Mouse (Mus musculus): ENCODE measurements around the gene Zbtb3. TPM values are rescaled to one million over a fixed set of nuclear protein-coding genes. Genes with fewer than 3 reads are reported as not detected.

The Zbtb3 gene
- polyA plus RNA-seq (2014; fragmentation: Nextera tagmentation; extraction: Ambion mirVana) = 6.0 and 8.0 TPM in 2 replicates

GRCm38 (mm10) chr19:8802130-8802821, at the start of gene Zbtb3:
Zbtb3 (plus strand) TSS chr19:8802555.
- peak within 1 kb of the TSS; percentile 43 for H3K4me3 ChIP-seq (ENCODE audit: low read depth, low read length)
- WGBS = under 1% methylated on average over 30 of the region's 30 CpGs
- DNase-seq (ENCODE audit: low spot score) (peak; percentile 97), ATAC-seq (replicated peaks; ENCODE audit: insufficient number of reproducible peaks, low FRiP score, low TSS enrichment, low read depth) (peak; percentile 96)
- H3K9ac ChIP-seq (replicated peaks; ENCODE audit: low read length) = peak within 1 kb of the TSS; percentile 53
- 0 out of 2 replicates have a peak within 1 kb of the TSS, but pooled peaks have one; percentile 48 for H3K27ac ChIP-seq (replicated peaks; ENCODE audit: low read depth, low read length)
- no peaks in the 10 kb centered on the region for H3K36me3 ChIP-seq (replicated peaks; ENCODE audit: control insufficient read depth, insufficient read depth, low read depth, low read length)
- H3K4me2 ChIP-seq (ENCODE audit: low read depth, low read length) = peak within 1 kb of the TSS; percentile 70
- H3K27me3 ChIP-seq (ENCODE audit: control insufficient read depth, insufficient read depth, low read length) = no peaks in the 10 kb centered on the region
- no peaks in the 10 kb centered on the region for H3K4me1 ChIP-seq (ENCODE audit: control insufficient read depth, insufficient read depth, low read length)
- H3K9me3 ChIP-seq (replicated peaks; ENCODE audit: control insufficient read depth, low read length) = no peaks in the 10 kb centered on the region

- peaks cover 12% of the 10 kb centered on the region for H3K36me3 ChIP-seq (replicated peaks; ENCODE audit: control insufficient read depth, insufficient read depth, low read depth, low read length)
- no peak for DNase-seq (ENCODE audit: low spot score)
These were observed 46.7 kb upstream of the Zbtb3 start for GRCm38 (mm10) chr19:8755652-8756051.

GRCm38 (mm10) chr19:8756635-8757387, 45.5 kb upstream of the Zbtb3 start, which contains the start of gene Nxf1:
Nxf1 (plus strand) TSS chr19:8757073.
- DNase-seq (ENCODE audit: low spot score) = peak; percentile 97
- Histone ChIP-seq H3K4me2 (ENCODE audit: low read depth, low read length) (peak within 1 kb of the TSS; percentile 71), H3K4me3 (ENCODE audit: low read depth, low read length) (peak within 1 kb of the TSS; percentile 96), H3K27ac (replicated peaks; ENCODE audit: low read depth, low read length) (peak within 1 kb of the TSS; percentile 85), H3K4me1 (ENCODE audit: control insufficient read depth, insufficient read depth, low read length) (no peaks in the 10 kb centered on the region), H3K9ac (replicated peaks; ENCODE audit: low read length) (peak within 1 kb of the TSS; percentile 95), H3K27me3 (ENCODE audit: control insufficient read depth, insufficient read depth, low read length) (no peaks in the 10 kb centered on the region), H3K9me3 (replicated peaks; ENCODE audit: control insufficient read depth, low read length) (no peaks in the 10 kb centered on the region), H3K36me3 (replicated peaks; ENCODE audit: control insufficient read depth, insufficient read depth, low read depth, low read length) (peaks cover 7% of the 10 kb centered on the region)
- WGBS = under 1% methylated on average over 75 of the region's 75 CpGs
- peak; percentile 90 for ATAC-seq (replicated peaks; ENCODE audit: insufficient number of reproducible peaks, low FRiP score, low TSS enrichment, low read depth)

More at GRCm38 (mm10) chr19:8755652-8756051, 46.7 kb upstream of the Zbtb3 start:
- Histone ChIP-seq H3K4me3 (ENCODE audit: low read depth, low read length) (no peak overlapping the region), H3K27me3 (ENCODE audit: control insufficient read depth, insufficient read depth, low read length) (no peaks in the 10 kb centered on the region), H3K4me1 (ENCODE audit: control insufficient read depth, insufficient read depth, low read length) (no peaks in the 10 kb centered on the region), H3K9me3 (replicated peaks; ENCODE audit: control insufficient read depth, low read length) (no peaks in the 10 kb centered on the region), H3K27ac (replicated peaks; ENCODE audit: low read depth, low read length) (no peak overlapping the region), H3K4me2 (ENCODE audit: low read depth, low read length) (no peak overlapping the region), H3K9ac (replicated peaks; ENCODE audit: low read length) (no peak overlapping the region)
- no peak for ATAC-seq (replicated peaks; ENCODE audit: insufficient number of reproducible peaks, low FRiP score, low TSS enrichment, low read depth)
- WGBS = 81% methylated on average over 3 of the region's 3 CpGs

- Histone ChIP-seq H3K36me3 (replicated peaks; ENCODE audit: control insufficient read depth, insufficient read depth, low read depth, low read length) (peaks cover 7% of the 10 kb centered on the region), H3K4me1 (ENCODE audit: control insufficient read depth, insufficient read depth, low read length) (no peaks in the 10 kb centered on the region), H3K9me3 (replicated peaks; ENCODE audit: control insufficient read depth, low read length) (no peaks in the 10 kb centered on the region), H3K4me3 (ENCODE audit: low read depth, low read length) (peak overlapping the region; percentile 96), H3K9ac (replicated peaks; ENCODE audit: low read length) (peak overlapping the region; percentile 95), H3K27ac (replicated peaks; ENCODE audit: low read depth, low read length) (peak overlapping the region; percentile 85), H3K4me2 (ENCODE audit: low read depth, low read length) (peak overlapping the region; percentile 71), H3K27me3 (ENCODE audit: control insufficient read depth, insufficient read depth, low read length) (no peaks in the 10 kb centered on the region)
- 7% methylated on average over 14 of the region's 14 CpGs for WGBS
- no peak for DNase-seq (ENCODE audit: low spot score)
- no peak for ATAC-seq (replicated peaks; ENCODE audit: insufficient number of reproducible peaks, low FRiP score, low TSS enrichment, low read depth)
These were observed 44.8 kb upstream of the Zbtb3 start for GRCm38 (mm10) chr19:8757471-8757998.

- H3K9ac ChIP-seq (replicated peaks; ENCODE audit: low read length) = no peak overlapping the region
- H3K9me3 ChIP-seq (replicated peaks; ENCODE audit: control insufficient read depth, low read length) = no peaks in the 10 kb centered on the region
- no peak overlapping the region for H3K27ac ChIP-seq (replicated peaks; ENCODE audit: low read depth, low read length)
- H3K27me3 ChIP-seq (ENCODE audit: control insufficient read depth, insufficient read depth, low read length) = no peaks in the 10 kb centered on the region
- DNase-seq (ENCODE audit: low spot score) = no peak
- H3K36me3 ChIP-seq (replicated peaks; ENCODE audit: control insufficient read depth, insufficient read depth, low read depth, low read length) = peaks cover 11% of the 10 kb centered on the region
- 83% methylated on average over 2 of the region's 2 CpGs for WGBS
- no peak overlapping the region; the same call in 1 of the 2 replicates for H3K4me2 ChIP-seq (ENCODE audit: low read depth, low read length)
- no peak for ATAC-seq (replicated peaks; ENCODE audit: insufficient number of reproducible peaks, low FRiP score, low TSS enrichment, low read depth)
- H3K4me3 ChIP-seq (ENCODE audit: low read depth, low read length) = no peak overlapping the region
- H3K4me1 ChIP-seq (ENCODE audit: control insufficient read depth, insufficient read depth, low read length) = no peaks in the 10 kb centered on the region
These were observed 43.5 kb upstream of the Zbtb3 start for GRCm38 (mm10) chr19:8758899-8759298.

- DNase-seq (ENCODE audit: low spot score) = no peak
- 85% methylated on average over 2 of the region's 2 CpGs for WGBS
- Histone ChIP-seq H3K9me3 (replicated peaks; ENCODE audit: control insufficient read depth, low read length) (no peaks in the 10 kb centered on the region), H3K4me1 (ENCODE audit: control insufficient read depth, insufficient read depth, low read length) (no peaks in the 10 kb centered on the region), H3K4me2 (ENCODE audit: low read depth, low read length) (no peak overlapping the region), H3K9ac (replicated peaks; ENCODE audit: low read length) (no peak overlapping the region), H3K36me3 (replicated peaks; ENCODE audit: control insufficient read depth, insufficient read depth, low read depth, low read length) (peaks cover 17% of the 10 kb centered on the region), H3K27me3 (ENCODE audit: control insufficient read depth, insufficient read depth, low read length) (no peaks in the 10 kb centered on the region), H3K27ac (replicated peaks; ENCODE audit: low read depth, low read length) (no peak overlapping the region), H3K4me3 (ENCODE audit: low read depth, low read length) (no peak overlapping the region)
- no peak for ATAC-seq (replicated peaks; ENCODE audit: insufficient number of reproducible peaks, low FRiP score, low TSS enrichment, low read depth)
These were observed 41.6 kb upstream of the Zbtb3 start for GRCm38 (mm10) chr19:8760757-8761156.

GRCm38 (mm10) chr19:8763276-8763675, 39.1 kb upstream of the Zbtb3 start:
- Histone ChIP-seq H3K4me3 (ENCODE audit: low read depth, low read length) (no peak overlapping the region), H3K4me1 (ENCODE audit: control insufficient read depth, insufficient read depth, low read length) (no peaks in the 10 kb centered on the region), H3K4me2 (ENCODE audit: low read depth, low read length) (no peak overlapping the region), H3K9ac (replicated peaks; ENCODE audit: low read length) (no peak overlapping the region), H3K9me3 (replicated peaks; ENCODE audit: control insufficient read depth, low read length) (no peaks in the 10 kb centered on the region), H3K36me3 (replicated peaks; ENCODE audit: control insufficient read depth, insufficient read depth, low read depth, low read length) (peaks cover 27% of the 10 kb centered on the region), H3K27ac (replicated peaks; ENCODE audit: low read depth, low read length) (no peak overlapping the region), H3K27me3 (ENCODE audit: control insufficient read depth, insufficient read depth, low read length) (no peaks in the 10 kb centered on the region)
- 95% methylated on average over 4 of the region's 4 CpGs for WGBS
- ATAC-seq (replicated peaks; ENCODE audit: insufficient number of reproducible peaks, low FRiP score, low TSS enrichment, low read depth) (no peak), DNase-seq (ENCODE audit: low spot score) (no peak)

Data from embryonic facial prominence, embryonic 11.5 days (tissue).